Mouse (Mus musculus) MEL (cell line): ENCODE data around the gene Tgfb1. TPM values are rescaled to one million over a fixed set of nuclear protein-coding genes. Genes with fewer than 3 reads are reported as not detected.

Experiments
- DNase-seq: peaks from one replicate; pipeline ENCODE4 v3.0.0; 2011; ENCODE audit warnings: low read depth, low spot score
- H3K27ac ChIP-seq: 2 replicates; pipeline ENCODE4 v1.5.1; 2012; ENCODE audit warnings: low read depth, mild to moderate bottlenecking, control low read depth, low read length, moderate library complexity; ENCODE audit not compliant: control insufficient read depth
- H3K27me3 ChIP-seq, 2 experiments: fragments of 150-350 bp in 1 of 2; sonication (generic) in 1 of 2; 2 replicates each; pipeline ENCODE4 v1.6.1; 2012; ENCODE audit warnings: low read length in 2 of 2, mild to moderate bottlenecking in 2 of 2, improper control_type of control experiment in 1 of 2, moderate library complexity in 1 of 2; ENCODE audit not compliant: insufficient read depth in 2 of 2, control insufficient read depth in 1 of 2
- H3K36me3 ChIP-seq, 2 experiments: 2 replicates each; pipeline ENCODE4 v1.6.1; 2012 to 2014; ENCODE audit warnings: low read length in 2 of 2, improper control_type of control experiment in 1 of 2, inconsistent platforms in 1 of 2, mild to moderate bottlenecking in 1 of 2; ENCODE audit not compliant: insufficient read depth in 2 of 2, control insufficient read depth in 1 of 2
- H3K4me1 ChIP-seq, 2 experiments: fragments of 150-350 bp in 1 of 2; sonication (generic) in 1 of 2; 2 replicates each; pipeline ENCODE4 v1.6.1; 2012; ENCODE audit warnings: low read length in 2 of 2, improper control_type of control experiment in 1 of 2, mild to moderate bottlenecking in 1 of 2; ENCODE audit not compliant: insufficient read depth in 2 of 2, control insufficient read depth in 1 of 2
- H3K4me3 ChIP-seq, 2 experiments: fragments of 150-350 bp in 1 of 2; sonication (generic) in 1 of 2; 2 replicates each; pipeline ENCODE4 v1.5.1; 2012; ENCODE audit warnings: low read depth in 2 of 2, low read length in 2 of 2, mild to moderate bottlenecking in 2 of 2, moderate library complexity in 2 of 2, control low read depth in 1 of 2, improper control_type of control experiment in 1 of 2; ENCODE audit not compliant: control insufficient read depth in 1 of 2, insufficient read depth in 1 of 2
- H3K79me2 ChIP-seq: 2 replicates; pipeline ENCODE4 v1.6.1; 2012; ENCODE audit warnings: mild to moderate bottlenecking, low read length, moderate library complexity; ENCODE audit not compliant: control insufficient read depth, poor library complexity, insufficient read depth
- H3K9ac ChIP-seq: 2 replicates; pipeline ENCODE4 v1.6.1; 2012; ENCODE audit warnings: low read depth, mild to moderate bottlenecking, control low read depth, low read length, moderate library complexity; ENCODE audit not compliant: control insufficient read depth, poor library complexity, severe bottlenecking
- H3K9me3 ChIP-seq: fragments of 150-350 bp; sonication (generic); replicated peaks from 2 replicates; pipeline ENCODE4 v1.6.1; 2012; ENCODE audit warnings: mild to moderate bottlenecking, low read length, improper control_type of control experiment, moderate library complexity; ENCODE audit not compliant: insufficient read depth
- BHLHE40 ChIP-seq: IDR thresholded peaks from 2 replicates; pipeline ENCODE4 v1.6.1; 2012; ENCODE audit warnings: low read depth, mild to moderate bottlenecking, inconsistent platforms, low read length, improper control_type of control experiment, borderline replicate concordance
- CHD1 ChIP-seq: IDR thresholded peaks from 2 replicates; pipeline ENCODE4 v1.6.1; 2012; ENCODE audit warnings: low read depth, mild to moderate bottlenecking, inconsistent platforms, low read length, improper control_type of control experiment
- EP300 ChIP-seq, 2 experiments: IDR thresholded peaks; 2 replicates each; pipeline ENCODE4 v1.6.1; 2011; ENCODE audit warnings: improper control_type of control experiment in 2 of 2, low read length in 2 of 2, low read depth in 1 of 2, mild to moderate bottlenecking in 1 of 2
- GATA1 ChIP-seq: IDR thresholded peaks from 2 replicates; pipeline ENCODE4 v1.6.1; 2011; ENCODE audit warnings: low read depth, low read length, improper control_type of control experiment
- KAT2A ChIP-seq: conservative IDR thresholded peaks from 2 replicates; pipeline ENCODE4 v1.6.1; 2012; ENCODE audit warnings: low read depth, low read length, improper control_type of control experiment, inconsistent platforms
- MAFK ChIP-seq: IDR thresholded peaks from 2 replicates; pipeline ENCODE4 v1.6.1; 2011; ENCODE audit warnings: low read depth, mild to moderate bottlenecking, low read length, improper control_type of control experiment, borderline replicate concordance
- MYC ChIP-seq: IDR thresholded peaks from 2 replicates; pipeline ENCODE4 v1.6.1; 2011; ENCODE audit warnings: low read depth, mild to moderate bottlenecking, low read length, improper control_type of control experiment, moderate library complexity
- NRF1 ChIP-seq: IDR thresholded peaks from 2 replicates; pipeline ENCODE4 v1.6.1; 2014; ENCODE audit warnings: low read depth, mild to moderate bottlenecking, inconsistent platforms, low read length, improper control_type of control experiment, moderate library complexity; ENCODE audit not compliant: poor library complexity, insufficient read depth, severe bottlenecking
- POLR2AphosphoS5 ChIP-seq: IDR thresholded peaks from 2 replicates; pipeline ENCODE4 v1.6.1; 2012; ENCODE audit warnings: low read depth, borderline replicate concordance, mild to moderate bottlenecking, inconsistent platforms, low read length, moderate library complexity, mixed read lengths
- RCOR1 ChIP-seq: IDR thresholded peaks from 2 replicates; pipeline ENCODE4 v1.6.1; 2012; ENCODE audit warnings: low read depth, mild to moderate bottlenecking, inconsistent platforms, low read length, improper control_type of control experiment
- SMC3 ChIP-seq: IDR thresholded peaks from 2 replicates; pipeline ENCODE4 v1.6.1; 2011; ENCODE audit warnings: low read depth, low read length, improper control_type of control experiment
- TAL1 ChIP-seq: IDR thresholded peaks from 2 replicates; pipeline ENCODE4 v1.6.1; 2012; ENCODE audit warnings: mild to moderate bottlenecking, inconsistent platforms, low read length, moderate library complexity, mixed read lengths
- TCF12 ChIP-seq: IDR thresholded peaks from 2 replicates; pipeline ENCODE4 v1.6.1; 2014; ENCODE audit warnings: low read depth, mild to moderate bottlenecking, inconsistent platforms, low read length, improper control_type of control experiment, moderate library complexity
- USF1 ChIP-seq: IDR thresholded peaks from 2 replicates; pipeline ENCODE4 v1.6.1; 2014; ENCODE audit warnings: low read depth, mild to moderate bottlenecking, inconsistent platforms, low read length, improper control_type of control experiment, moderate library complexity
- USF2 ChIP-seq, 2 experiments: IDR thresholded peaks; 2 replicates each; pipeline ENCODE4 v1.6.1; 2011 to 2012; ENCODE audit warnings: improper control_type of control experiment in 2 of 2, low read length in 2 of 2, borderline replicate concordance in 1 of 2, inconsistent platforms in 1 of 2, low read depth in 1 of 2, mild to moderate bottlenecking in 1 of 2; ENCODE audit not compliant: insufficient read depth in 1 of 2
- ZNF384 ChIP-seq: IDR thresholded peaks from 2 replicates; pipeline ENCODE4 v1.6.1; 2012; ENCODE audit warnings: low read depth, mild to moderate bottlenecking, inconsistent platforms, low read length, improper control_type of control experiment
- polyA plus RNA-seq, 2 experiments: library from polyadenylated mRNA; stranded (reverse) in 1 of 2; unstranded in 1 of 2; fragments of >175 nt in 1 of 2; fragments of >200 nt in 1 of 2; gene quantifications; 2 replicates each; pipeline versions ENCODE4 v1.2.1 to v1.2.4; 2012; ENCODE audit warnings: low replicate concordance in 2 of 2, low read depth in 1 of 2; ENCODE audit not compliant: insufficient read length in 2 of 2, insufficient read depth in 1 of 2, missing spikeins in 1 of 2
- total RNA-seq: library from RNA; depleted of rRNA; stranded (reverse); fragments of 300-350 nt; gene quantifications from 2 replicates; pipeline ENCODE4 v1.2.3, GENCODE M21; 2012

Tgfb1 gene
- total and polyA plus RNA-seq, 3 experiments = 108 to 489 (median 164) TPM

- peak; percentile 63 for DNase-seq
- Histone ChIP-seq H3K27me3 (no peaks in the 10 kb centered on the region), H3K4me1 (no peaks in the 10 kb centered on the region), H3K27ac (no peak overlapping the region), H3K79me2 (no peaks in the 10 kb centered on the region), H3K4me3 (peak overlapping the region; percentile 24 to 46), H3K9me3 (no peaks in the 10 kb centered on the region), H3K9ac (peak overlapping the region; percentile 49), H3K36me3 (no peaks in the 10 kb centered on the region)
- TF ChIP-seq RCOR1 (no peak), ZNF384 (peak; percentile 36; the same call in 1 of the 2 replicates), USF2 (IDR thresholded peaks at IDR 0.05; ENCODE audit: borderline replicate concordance in 1 of 2, insufficient read depth in 1 of 2, low read depth in 1 of 2, low read length in 2 of 2) (no peak), EP300 (IDR thresholded peaks at IDR 0.05; ENCODE audit: low read depth in 1 of 2, low read length in 2 of 2) (peak in 1 of 2 experiments; percentile 19; a peak in 1 of 4 replicates), TCF12 (0 out of 2 replicates have a peak, but pooled peaks have one; percentile 3), GATA1 (0 out of 2 replicates have a peak, but pooled peaks have one; percentile 9)
Measured at GRCm38 (mm10) chr7:25652244-25652759, 34.5 kb upstream of the Tgfb1 start.

GRCm38 (mm10) chr7:25655601-25656428 lies 31.0 kb upstream of the Tgfb1 start:
- Histone ChIP-seq H3K4me3 (no peak overlapping the region), H3K4me1 (peaks cover 0 to 15% of the 10 kb centered on the region in 2 experiments; a peak in 2 of 4 replicates), H3K27me3 (no peaks in the 10 kb centered on the region), H3K27ac (no peak overlapping the region), H3K36me3 (peaks cover 0 to 13% of the 10 kb centered on the region in 2 experiments; a peak in 2 of 4 replicates), H3K9ac (no peak overlapping the region), H3K79me2 (peaks cover 16% of the 10 kb centered on the region), H3K9me3 (no peaks in the 10 kb centered on the region)
- TF ChIP-seq CHD1 = no peak
- TF ChIP-seq SMC3 = no peak
- no peak for TF ChIP-seq GATA1
- no peak for TF ChIP-seq NRF1
- TF ChIP-seq POLR2AphosphoS5 = no peak
- TF ChIP-seq ZNF384 = peak; percentile 80
- DNase-seq = no peak

GRCm38 (mm10) chr7:25657785-25658184 lies 29.0 kb upstream of the Tgfb1 start:
- peaks cover 0 to 20% of the 10 kb centered on the region in 2 experiments; a peak in 2 of 4 replicates for H3K4me1 ChIP-seq
- TF ChIP-seq BHLHE40 (no peak), MAFK (no peak), KAT2A (no peak), CHD1 (no peak), USF1 (no peak), MYC (no peak), TAL1 (no peak)

More at GRCm38 (mm10) chr7:25657785-25658184, 29.0 kb upstream of the Tgfb1 start:
- Histone ChIP-seq H3K27me3 (no peaks in the 10 kb centered on the region), H3K9me3 (no peaks in the 10 kb centered on the region), H3K4me3 (peak overlapping the region; percentile 62 to 77), H3K27ac (no peak overlapping the region), H3K79me2 (peaks cover 29% of the 10 kb centered on the region), H3K36me3 (peaks cover 0 to 23% of the 10 kb centered on the region in 2 experiments; a peak in 2 of 4 replicates), H3K9ac (peak overlapping the region; percentile 76)
- peak; percentile 49 for DNase-seq
